Mouse (Mus musculus) ES-E14 (cell line): Measurements from ENCODE around the gene Phactr4.

Source experiments
- CHD2 ChIP-seq: IDR thresholded peaks from 2 replicates; pipeline ENCODE4 v1.6.1; 2014; ENCODE audit warnings: mild to moderate bottlenecking, low read depth, low read length, inconsistent platforms
- MAFK ChIP-seq: IDR thresholded peaks from 2 replicates; pipeline ENCODE4 v1.6.1; 2014; ENCODE audit warnings: mild to moderate bottlenecking, low read depth, low read length, inconsistent platforms; ENCODE audit not compliant: insufficient read depth
- ZC3H11A ChIP-seq: IDR thresholded peaks from 2 replicates; pipeline ENCODE4 v1.6.1; 2012; ENCODE audit warnings: low read depth, mild to moderate bottlenecking, inconsistent platforms, low read length, borderline replicate concordance

DNA sequence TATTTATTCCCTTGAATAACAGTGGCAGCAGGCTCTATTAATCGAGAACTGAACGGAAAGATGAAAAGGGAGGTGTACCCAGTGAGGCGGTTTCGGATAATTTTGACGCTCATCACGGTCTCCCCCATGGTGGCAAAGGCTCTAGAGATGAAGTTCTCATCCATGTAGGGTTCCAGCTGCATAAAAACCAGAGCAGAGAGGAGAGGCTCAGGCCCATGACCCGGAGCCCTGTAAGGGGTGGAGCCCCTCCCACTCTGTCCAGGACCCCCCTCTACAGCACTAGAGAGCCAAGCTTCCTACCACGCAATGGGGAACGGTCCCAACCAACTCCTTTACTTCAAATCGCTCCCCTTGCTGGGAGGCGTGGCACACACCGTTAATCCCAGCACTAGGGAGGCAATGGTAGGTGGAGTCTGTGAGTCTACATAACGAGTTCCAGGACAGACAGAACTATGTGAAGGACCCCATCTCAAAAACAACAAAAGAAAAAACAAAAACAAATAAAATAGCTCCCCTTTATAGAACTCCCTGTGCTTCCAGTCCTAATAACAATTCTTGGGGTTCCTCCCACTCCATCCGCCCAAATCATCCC, 93.8 kb downstream of the Phactr4 start:
- TF ChIP-seq ZC3H11A (no peak), CHD2 (no peak), MAFK (no peak)
